Comparison of ENCODE assay signal across 8 mouse cellular contexts in the genomic region with DNA sequence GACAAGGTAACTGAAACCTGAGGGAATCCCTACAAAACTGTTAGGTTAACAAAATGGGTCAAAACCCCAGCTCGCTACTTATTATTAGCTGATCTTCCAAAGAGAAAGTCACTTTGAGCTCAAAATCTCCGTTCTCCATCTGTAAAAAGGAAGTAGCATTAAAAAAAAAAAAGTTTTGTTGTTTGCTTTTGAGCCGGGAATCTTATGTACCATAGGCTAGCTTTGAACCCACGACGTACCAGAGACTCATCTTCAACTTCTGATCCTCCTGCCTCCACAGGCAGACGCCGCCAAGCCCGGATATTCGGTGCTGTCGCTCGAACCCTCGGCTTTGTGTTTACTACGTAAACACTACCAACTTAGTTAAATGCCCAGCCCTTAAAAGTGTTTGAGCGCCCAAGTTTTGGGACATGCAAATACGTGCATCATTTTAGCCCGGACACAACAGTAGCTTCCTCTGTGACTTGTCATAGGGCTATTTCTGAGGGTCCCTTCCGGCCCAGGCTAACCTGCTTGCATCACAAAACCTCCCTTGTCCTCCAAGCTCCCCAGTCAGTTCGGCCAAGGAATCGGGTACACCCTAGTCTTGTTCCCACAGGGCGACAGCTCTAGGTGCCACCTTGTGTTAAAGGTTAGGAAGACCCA. TPM values are rescaled to one million over a fixed set of nuclear protein-coding genes. Genes with fewer than 3 reads are reported as not detected.
A peak's percentile ranks its signal among the peaks of the same experiment; 100 is the strongest.
DNase-seq lines count a peak whose midpoint lies in the region; ATAC-seq and TF ChIP-seq lines count a peak whose summit lies in the region.

No protein-coding gene starts in this region.

- peaks cover 8 to 31% of the 10 kb centered on the region in 2 experiments for H3K4me1 ChIP-seq in heart, embryonic 14.5 days (ENCODE audit: control insufficient read depth in 2 of 2, insufficient read depth in 2 of 2, low read length in 2 of 2)
- H3K4me1 ChIP-seq in E14TG2a.4 (replicated peaks; ENCODE audit: low read depth, low read length): peaks cover 24% of the 10 kb centered on the region
- H3K4me1 ChIP-seq in forebrain, embryonic 12.5 days: peaks cover 21% of the 10 kb centered on the region
- peaks cover 34% of the 10 kb centered on the region for H3K4me1 ChIP-seq in liver, embryonic 13.5 days (replicated peaks)

- no peak for DNase-seq in heart, adult 18-20 months
- DNase-seq in liver, embryonic 13.5 days: no peak
- DNase-seq in adrenal gland, adult 18-20 months (ENCODE audit: low spot score in 2 of 2): no peak
- DNase-seq in adipocyte (ENCODE audit: low spot score): no peak

- peak overlapping the region; percentile 73 for H3K9ac ChIP-seq in heart, embryonic 14.5 days (ENCODE audit: low read length)
- H3K9ac ChIP-seq in forebrain, embryonic 12.5 days: peak overlapping the region; percentile 65
- peak overlapping the region; percentile 75 for H3K9ac ChIP-seq in liver, embryonic 13.5 days

- peak overlapping the region; percentile 50 to 70 for H3K4me3 ChIP-seq in heart, embryonic 14.5 days (ENCODE audit: control insufficient read depth in 1 of 2, insufficient read depth in 1 of 2, low read depth in 1 of 2, low read length in 2 of 2)
- peak overlapping the region; percentile 94 for H3K4me3 ChIP-seq in E14TG2a.4 (replicated peaks; ENCODE audit: low read length)
- H3K4me3 ChIP-seq in forebrain, embryonic 12.5 days (replicated peaks): peak overlapping the region; percentile 58
- H3K4me3 ChIP-seq in liver, embryonic 13.5 days (replicated peaks): peak overlapping the region; percentile 69

- no peak for TF ChIP-seq CTCF in E14TG2a.4 (conservative IDR thresholded peaks at IDR 0.05; ENCODE audit: low read length)

- H3K9me3 ChIP-seq in heart, embryonic 14.5 days (ENCODE audit: control insufficient read depth, low read length): no peaks in the 10 kb centered on the region
- no peaks in the 10 kb centered on the region for H3K9me3 ChIP-seq in E14TG2a.4 (ENCODE audit: low read length)
- no peaks in the 10 kb centered on the region for H3K9me3 ChIP-seq in forebrain, embryonic 12.5 days
- H3K9me3 ChIP-seq in liver, embryonic 13.5 days (replicated peaks): no peaks in the 10 kb centered on the region

- ATAC-seq in heart, embryonic 14.5 days (ENCODE audit: insufficient number of reproducible peaks, insufficient read depth, low FRiP score, low read depth): no peak
- no peak; the same call in 1 of the 2 replicates for ATAC-seq in forebrain, embryonic 12.5 days (ENCODE audit: low FRiP score)
- peak; percentile 67; the same call in 1 of the 2 replicates for ATAC-seq in liver, embryonic 13.5 days (ENCODE audit: low read depth)
- ATAC-seq in CD4-positive, CD25-positive, alpha-beta regulatory T cell, adult 4 months: no peak

- H3K27me3 ChIP-seq in heart, embryonic 14.5 days (ENCODE audit: control insufficient read depth, insufficient read depth, low read length): no peaks in the 10 kb centered on the region
- H3K27me3 ChIP-seq in E14TG2a.4 (ENCODE audit: insufficient read depth, low read length): no peaks in the 10 kb centered on the region
- no peaks in the 10 kb centered on the region for H3K27me3 ChIP-seq in forebrain, embryonic 12.5 days
- H3K27me3 ChIP-seq in liver, embryonic 13.5 days: no peaks in the 10 kb centered on the region

- peak overlapping the region; percentile 80 to 88 for H3K27ac ChIP-seq in heart, embryonic 14.5 days (replicated peaks in 1 of 2; ENCODE audit: control insufficient read depth in 1 of 2, insufficient read depth in 1 of 2, low read depth in 2 of 2, low read length in 2 of 2)
- H3K27ac ChIP-seq in forebrain, embryonic 12.5 days: peak overlapping the region; percentile 89
- H3K27ac ChIP-seq in liver, embryonic 13.5 days: peak overlapping the region; percentile 93

- H3K4me2 ChIP-seq in heart, embryonic 14.5 days (ENCODE audit: low read length): peak overlapping the region; percentile 76
- H3K4me2 ChIP-seq in forebrain, embryonic 12.5 days: peak overlapping the region; percentile 65
- peak overlapping the region; percentile 77 for H3K4me2 ChIP-seq in liver, embryonic 13.5 days

- WGBS in heart, embryonic 14.5 days: 5% methylated on average over 20 of the region's 20 CpGs
- 5% methylated on average over 20 of the region's 20 CpGs for WGBS in forebrain, embryonic 12.5 days
- 3% methylated on average over 20 of the region's 20 CpGs for WGBS in liver, embryonic 13.5 days (ENCODE audit: insufficient replicate concordance)

- peaks cover 21% of the 10 kb centered on the region for H3K36me3 ChIP-seq in heart, embryonic 14.5 days (ENCODE audit: control insufficient read depth, insufficient read depth, low read length)
- H3K36me3 ChIP-seq in E14TG2a.4 (ENCODE audit: insufficient read depth, low read length): peaks cover 34% of the 10 kb centered on the region
- peaks cover 18% of the 10 kb centered on the region for H3K36me3 ChIP-seq in forebrain, embryonic 12.5 days (replicated peaks)
- peaks cover 28% of the 10 kb centered on the region for H3K36me3 ChIP-seq in liver, embryonic 13.5 days

RNA-seq across cellular contexts. Expression of a gene that starts 0.6 kb away (rescaled TPM):
- polyA plus RNA-seq in heart, embryonic 14.5 days (2014; fragmentation: Nextera tagmentation; extraction: Ambion mirVana): 7.6 and 9.6 TPM in 2 replicates
- 1 to 10 TPM in 1 of 2 experiments, under 1 TPM in 1; 0.79 to 1.1 TPM for total RNA-seq in heart, adult 18-20 months (2021)
- 28.7 TPM in 2 replicates for polyA plus RNA-seq in forebrain, embryonic 12.5 days (2016; fragmentation: Nextera tagmentation; extraction: Ambion mirVana)
- polyA plus RNA-seq in liver, embryonic 13.5 days (2015; fragmentation: Nextera tagmentation; extraction: Ambion mirVana): 9.9 and 12.1 TPM in 2 replicates
- total RNA-seq in adrenal gland, adult 18-20 months (2021): 1 to 10 TPM; 1.6 to 2.0 TPM
- polyA plus RNA-seq in CD4-positive, CD25-positive, alpha-beta regulatory T cell, adult 4 months (2017; shearing (Covaris generic)): 10 to 100 TPM in 1 of 2 experiments, 1 to 10 TPM in 1; 9.8 to 14.9 TPM

RNA-seq across cellular contexts. Expression of a gene that starts 0.7 kb away (rescaled TPM):
- polyA plus RNA-seq in heart, embryonic 14.5 days (2014; fragmentation: Nextera tagmentation; extraction: Ambion mirVana): 22.6 and 23.6 TPM in 2 replicates
- total RNA-seq in heart, adult 18-20 months (2021): 1 to 10 TPM; 6.5 to 7.4 TPM
- 29.9 and 30.5 TPM in 2 replicates for polyA plus RNA-seq in forebrain, embryonic 12.5 days (2016; fragmentation: Nextera tagmentation; extraction: Ambion mirVana)
- polyA plus RNA-seq in liver, embryonic 13.5 days (2015; fragmentation: Nextera tagmentation; extraction: Ambion mirVana): 2.9 and 3.0 TPM in 2 replicates
- total RNA-seq in adrenal gland, adult 18-20 months (2021): 10 to 100 TPM; 14.7 to 15.1 TPM
- 1 to 10 TPM; 1.7 to 5.1 TPM for polyA plus RNA-seq in CD4-positive, CD25-positive, alpha-beta regulatory T cell, adult 4 months (2017; shearing (Covaris generic))

RNA-seq across cellular contexts. Expression of a gene that starts 14.4 kb away (rescaled TPM):
- 0.42 and 0.47 TPM in 2 replicates for polyA plus RNA-seq in heart, embryonic 14.5 days (2014; fragmentation: Nextera tagmentation; extraction: Ambion mirVana)
- under 1 TPM; 0.27 to 0.54 TPM for total RNA-seq in heart, adult 18-20 months (2021)
- 1.7 and 2.3 TPM in 2 replicates for polyA plus RNA-seq in forebrain, embryonic 12.5 days (2016; fragmentation: Nextera tagmentation; extraction: Ambion mirVana)
- 0.15 and 0.16 TPM in 2 replicates for polyA plus RNA-seq in liver, embryonic 13.5 days (2015; fragmentation: Nextera tagmentation; extraction: Ambion mirVana)
- total RNA-seq in adrenal gland, adult 18-20 months (2021): under 1 TPM; 0.58 to 0.80 TPM
- under 1 TPM in 1 of 2 experiments, not detected in 1; 0.20 TPM for polyA plus RNA-seq in CD4-positive, CD25-positive, alpha-beta regulatory T cell, adult 4 months (2017; shearing (Covaris generic))

RNA-seq across cellular contexts. Expression of a gene that starts 44.0 kb away (rescaled TPM):
- 1,410 and 1,566 TPM in 2 replicates for polyA plus RNA-seq in heart, embryonic 14.5 days (2014; fragmentation: Nextera tagmentation; extraction: Ambion mirVana)
- 100 to 1,000 TPM; 616 to 693 TPM for total RNA-seq in heart, adult 18-20 months (2021)
- polyA plus RNA-seq in forebrain, embryonic 12.5 days (2016; fragmentation: Nextera tagmentation; extraction: Ambion mirVana): 1,718 and 1,828 TPM in 2 replicates
- 1,700 and 1,736 TPM in 2 replicates for polyA plus RNA-seq in liver, embryonic 13.5 days (2015; fragmentation: Nextera tagmentation; extraction: Ambion mirVana)
- 1,000 to 10,000 TPM; 1,000 to 1,116 TPM for total RNA-seq in adrenal gland, adult 18-20 months (2021)
- 1,000 to 10,000 TPM; 6,591 to 8,533 TPM for polyA plus RNA-seq in CD4-positive, CD25-positive, alpha-beta regulatory T cell, adult 4 months (2017; shearing (Covaris generic))
